Mouse (Mus musculus): ENCODE data around the gene Syt12. TPM values are rescaled to one million over a fixed set of nuclear protein-coding genes. Genes with fewer than 3 reads are reported as not detected.

Syt12 gene
- polyA plus RNA-seq, 1 experiment from 2014 or later, result 1.7 TPM

DNA sequence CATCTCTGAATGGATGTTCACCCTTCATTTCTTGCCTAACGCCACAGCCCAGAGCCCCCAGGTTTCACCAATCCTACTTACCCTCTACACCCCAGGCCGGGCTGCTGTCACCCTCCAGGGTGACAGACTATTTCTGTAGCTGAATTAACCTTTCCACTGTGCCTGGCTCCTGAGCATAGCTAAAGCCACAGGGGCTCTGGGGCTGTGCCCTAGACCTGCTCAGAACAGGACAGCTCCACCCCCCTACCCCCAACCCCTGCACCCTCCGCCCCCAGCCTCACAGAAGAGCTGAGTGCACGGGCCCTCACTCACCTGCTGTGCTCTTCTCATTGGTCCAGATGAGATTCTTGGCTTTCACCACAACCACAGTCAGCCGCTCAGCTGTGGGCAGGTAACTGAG is 25.3 kb downstream of the Syt12 start:
- Histone ChIP-seq H3K4me1 (peaks cover 25% of the 10 kb centered on the region), H3K27ac (replicated peaks) (no peak overlapping the region), H3K9me3 (replicated peaks) (no peaks in the 10 kb centered on the region), H3K4me3 (no peak overlapping the region), H3K27me3 (ENCODE audit: low read depth, poor library complexity, severe bottlenecking) (peaks cover 7% of the 10 kb centered on the region; the same call in 1 of the 2 replicates), H3K36me3 (no peaks in the 10 kb centered on the region)
- 19% methylated on average over 5 of the region's 5 CpGs for WGBS
- no peak for DNase-seq (ENCODE audit: low spot score)

DNA sequence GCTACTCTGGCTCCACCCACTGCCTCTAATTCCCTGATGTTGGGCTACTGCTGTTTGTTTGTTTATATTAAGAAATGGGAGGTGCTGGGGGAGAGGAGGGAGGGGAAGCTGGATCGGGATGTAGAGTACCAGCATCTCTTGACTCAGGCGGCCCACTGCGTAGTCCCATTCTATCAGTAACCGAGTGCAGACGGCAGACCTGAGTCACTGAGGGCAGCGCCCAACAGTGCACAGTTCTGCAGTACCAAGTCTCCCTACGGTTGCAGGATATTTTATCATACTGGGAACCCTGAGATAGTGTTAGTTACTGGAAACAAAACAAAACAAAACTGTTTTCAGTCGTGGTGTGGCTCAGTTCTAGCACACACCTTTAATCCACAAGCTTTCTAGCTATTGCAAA is 26.1 kb downstream of the Syt12 start:
- 61% methylated on average over 8 of the region's 8 CpGs for WGBS
- Histone ChIP-seq H3K4me3 (no peak overlapping the region), H3K27me3 (ENCODE audit: low read depth, poor library complexity, severe bottlenecking) (no peaks in the 10 kb centered on the region), H3K4me1 (peaks cover 18% of the 10 kb centered on the region), H3K9me3 (replicated peaks) (no peaks in the 10 kb centered on the region), H3K36me3 (no peaks in the 10 kb centered on the region), H3K27ac (replicated peaks) (no peak overlapping the region)
- DNase-seq (ENCODE audit: low spot score), result no peak

DNA sequence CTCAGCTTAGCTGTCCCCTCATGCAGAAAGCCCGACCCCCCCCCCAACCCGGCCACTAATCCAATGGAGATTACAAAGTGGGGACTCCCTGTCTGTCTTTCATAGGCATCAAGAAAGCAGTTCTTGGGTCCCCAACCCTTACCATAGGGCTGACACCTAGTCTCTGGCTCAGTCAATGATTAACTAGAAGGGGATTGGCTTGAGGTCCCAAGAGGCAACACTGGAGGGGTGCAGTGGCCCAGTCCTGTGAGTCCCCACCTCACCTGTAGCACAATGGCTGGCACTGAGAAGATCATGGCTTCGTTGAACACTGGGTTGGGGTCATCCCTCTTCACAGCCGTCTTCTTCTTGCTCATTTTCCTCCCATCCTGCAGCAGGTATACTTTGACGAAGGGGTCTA is 26.6 kb downstream of the Syt12 start:
- H3K27ac ChIP-seq (replicated peaks), result no peak overlapping the region
- no peaks in the 10 kb centered on the region for H3K36me3 ChIP-seq
- H3K27me3 ChIP-seq (ENCODE audit: low read depth, poor library complexity, severe bottlenecking), result no peaks in the 10 kb centered on the region
- DNase-seq (ENCODE audit: low spot score), result no peak
- peaks cover 18% of the 10 kb centered on the region for H3K4me1 ChIP-seq
- H3K9me3 ChIP-seq (replicated peaks), result no peaks in the 10 kb centered on the region
- 58% methylated on average over 5 of the region's 5 CpGs for WGBS
- H3K4me3 ChIP-seq, result no peak overlapping the region

DNA sequence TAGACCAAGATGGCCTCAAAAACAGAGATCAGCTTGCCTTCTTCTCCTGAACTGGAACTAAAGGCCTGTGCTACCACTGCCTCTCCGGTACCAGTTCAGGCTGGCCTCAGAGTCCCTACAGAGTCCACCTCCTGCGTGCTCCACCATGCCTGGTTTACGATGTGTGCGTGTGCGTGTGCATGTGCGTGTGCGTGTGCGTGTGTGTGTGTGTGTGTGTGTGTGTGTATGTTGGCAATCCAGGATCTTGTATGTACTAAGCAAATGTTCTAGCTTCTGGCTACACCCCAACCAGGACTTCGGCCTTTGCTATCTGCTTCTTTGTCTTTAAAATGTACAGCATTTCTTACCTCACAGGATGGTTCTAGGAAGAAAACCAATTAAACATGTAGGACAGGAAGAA is 28.0 kb downstream of the Syt12 start:
- no peak overlapping the region for H3K27ac ChIP-seq (replicated peaks)
- DNase-seq (ENCODE audit: low spot score), result no peak
- H3K4me3 ChIP-seq, result no peak overlapping the region
- 97% methylated on average over 9 of the region's 9 CpGs for WGBS
- H3K4me1 ChIP-seq, result peaks cover 18% of the 10 kb centered on the region
- no peaks in the 10 kb centered on the region for H3K27me3 ChIP-seq (ENCODE audit: low read depth, poor library complexity, severe bottlenecking)
- H3K36me3 ChIP-seq, result no peaks in the 10 kb centered on the region
- H3K9me3 ChIP-seq (replicated peaks), result no peaks in the 10 kb centered on the region

DNA sequence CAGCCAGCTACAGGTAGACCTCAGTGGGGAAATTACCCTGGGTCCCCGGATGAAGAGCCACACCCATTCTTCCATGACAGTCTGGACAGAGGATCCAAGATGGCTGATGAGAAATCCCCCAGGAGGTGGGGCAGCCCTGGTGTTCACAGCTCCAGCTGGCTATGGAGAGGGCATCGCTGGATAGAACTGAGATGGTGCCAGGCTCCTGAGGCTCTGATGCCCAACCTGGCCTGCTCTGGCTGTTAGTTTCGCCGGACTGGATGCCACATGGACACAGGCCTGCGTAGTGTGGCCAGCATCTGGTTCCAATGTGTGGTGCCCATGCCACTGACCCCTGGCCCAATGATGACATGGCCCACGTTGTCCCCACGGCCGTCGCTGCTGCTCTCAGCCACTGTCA is 29.8 kb downstream of the Syt12 start:
- H3K27me3 ChIP-seq (ENCODE audit: low read depth, poor library complexity, severe bottlenecking), result no peaks in the 10 kb centered on the region
- no peaks in the 10 kb centered on the region for H3K9me3 ChIP-seq (replicated peaks)
- H3K27ac ChIP-seq (replicated peaks), result no peak overlapping the region
- H3K36me3 ChIP-seq, result no peaks in the 10 kb centered on the region
- WGBS, result 88% methylated on average over 9 of the region's 9 CpGs
- H3K4me1 ChIP-seq, result peaks cover 18% of the 10 kb centered on the region
- no peak for DNase-seq (ENCODE audit: low spot score)
- no peak overlapping the region for H3K4me3 ChIP-seq

DNA sequence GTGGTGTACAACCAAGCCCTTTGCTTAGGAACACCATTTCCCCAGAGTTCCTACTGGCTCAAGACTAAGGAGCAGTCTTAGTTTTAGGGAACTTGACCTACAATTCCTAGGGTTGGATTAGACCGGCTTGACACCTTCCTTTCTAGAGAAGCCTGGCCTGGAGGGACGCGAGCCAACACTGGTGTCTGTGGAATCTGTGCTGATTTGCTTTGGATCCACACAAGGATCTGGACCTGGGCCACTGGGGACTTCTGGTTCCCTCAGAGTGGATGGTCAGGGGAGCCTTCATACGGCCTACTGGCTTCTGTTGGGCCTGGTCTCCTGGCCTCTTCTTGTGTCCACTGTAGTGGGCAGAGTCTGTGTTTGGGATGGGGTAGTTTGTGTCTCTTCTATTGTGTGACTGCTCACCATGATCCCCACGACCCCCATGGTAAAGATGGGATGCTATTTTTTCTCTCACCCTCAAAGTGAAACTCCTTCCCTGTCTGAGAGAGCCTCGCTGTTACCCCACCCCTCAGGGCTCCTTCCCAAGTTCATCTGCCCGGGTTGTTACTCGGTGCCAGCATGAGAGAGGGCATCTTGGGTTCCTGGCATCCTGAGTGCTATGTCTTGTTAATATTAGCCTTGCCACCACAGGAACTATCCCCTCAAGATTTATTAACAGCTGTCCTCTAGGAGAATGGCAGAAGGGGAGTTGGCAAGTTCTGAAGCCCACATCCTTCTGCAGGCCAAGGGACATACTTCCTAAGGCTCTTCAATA is 30.4 kb downstream of the Syt12 start:
- H3K36me3 ChIP-seq, result no peaks in the 10 kb centered on the region
- H3K27ac ChIP-seq (replicated peaks), result no peak overlapping the region
- H3K4me1 ChIP-seq, result peaks cover 18% of the 10 kb centered on the region
- no peak overlapping the region for H3K4me3 ChIP-seq
- H3K9me3 ChIP-seq (replicated peaks), result no peaks in the 10 kb centered on the region
- WGBS, result 86% methylated on average over 8 of the region's 8 CpGs
- H3K27me3 ChIP-seq (ENCODE audit: low read depth, poor library complexity, severe bottlenecking), result no peaks in the 10 kb centered on the region
- no peak for DNase-seq (ENCODE audit: low spot score)

DNA sequence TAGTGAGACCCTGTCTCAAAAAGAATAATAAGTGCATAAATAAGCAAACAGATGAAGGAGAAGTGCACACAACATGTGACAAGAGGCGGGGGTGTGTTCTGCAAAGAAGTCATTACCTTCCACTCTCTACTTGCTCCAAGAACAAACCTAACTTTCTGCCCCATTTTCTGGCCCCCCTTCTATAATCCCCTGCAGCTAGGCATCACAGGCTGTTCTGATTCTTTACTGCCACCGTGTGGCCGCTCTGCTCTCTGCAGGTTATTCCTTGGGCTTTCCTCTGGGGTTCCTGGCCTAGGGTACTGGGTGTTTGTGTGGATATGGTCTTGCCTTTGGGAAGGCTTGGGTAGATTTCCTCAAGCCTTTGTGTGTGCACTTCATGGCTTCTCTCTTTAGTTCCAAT is 34.8 kb downstream of the Syt12 start:
- Histone ChIP-seq H3K9me3 (replicated peaks) (no peaks in the 10 kb centered on the region), H3K36me3 (no peaks in the 10 kb centered on the region), H3K27ac (replicated peaks) (no peak overlapping the region), H3K27me3 (ENCODE audit: low read depth, poor library complexity, severe bottlenecking) (peaks cover 36% of the 10 kb centered on the region), H3K4me3 (no peak overlapping the region), H3K4me1 (peaks cover 37% of the 10 kb centered on the region)
- peak; percentile 72 for DNase-seq (ENCODE audit: low spot score)
- WGBS, result 8% methylated on average over 3 of the region's 3 CpGs

DNA sequence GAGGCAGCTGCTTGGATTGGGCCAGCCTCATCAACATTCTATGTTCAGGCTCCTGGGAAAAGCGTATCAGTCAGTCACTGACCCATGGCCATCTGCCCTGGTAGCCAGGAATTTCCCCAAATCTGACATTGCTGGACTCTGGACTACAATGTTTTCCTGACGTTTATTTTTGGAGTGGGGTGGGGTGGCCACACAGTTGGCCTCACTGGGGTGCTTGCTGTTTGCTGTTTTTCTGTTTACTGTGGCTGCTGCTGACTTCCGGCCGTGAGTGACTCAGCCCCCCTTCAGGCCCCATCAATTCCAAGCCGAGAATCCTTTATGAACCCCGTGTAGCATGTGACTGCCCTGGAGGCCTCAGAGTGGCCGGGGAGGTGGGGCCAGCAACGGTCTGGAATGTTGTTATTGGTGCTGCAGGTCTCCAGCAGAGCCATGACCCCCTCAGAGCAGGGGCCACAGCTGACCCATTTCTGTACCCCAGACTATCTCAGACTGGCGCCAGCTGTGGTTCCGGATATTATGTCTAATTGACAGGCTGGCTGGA is 35.6 kb downstream of the Syt12 start:
- Histone ChIP-seq H3K27me3 (ENCODE audit: low read depth, poor library complexity, severe bottlenecking) (peaks cover 36% of the 10 kb centered on the region), H3K27ac (replicated peaks) (peak overlapping the region; percentile 33; the same call in 1 of the 2 replicates), H3K4me3 (no peak overlapping the region), H3K9me3 (replicated peaks) (no peaks in the 10 kb centered on the region), H3K36me3 (no peaks in the 10 kb centered on the region), H3K4me1 (peaks cover 37% of the 10 kb centered on the region)
- WGBS, result 52% methylated on average over 10 of the region's 10 CpGs
- DNase-seq (ENCODE audit: low spot score), result peak; percentile 34

DNA sequence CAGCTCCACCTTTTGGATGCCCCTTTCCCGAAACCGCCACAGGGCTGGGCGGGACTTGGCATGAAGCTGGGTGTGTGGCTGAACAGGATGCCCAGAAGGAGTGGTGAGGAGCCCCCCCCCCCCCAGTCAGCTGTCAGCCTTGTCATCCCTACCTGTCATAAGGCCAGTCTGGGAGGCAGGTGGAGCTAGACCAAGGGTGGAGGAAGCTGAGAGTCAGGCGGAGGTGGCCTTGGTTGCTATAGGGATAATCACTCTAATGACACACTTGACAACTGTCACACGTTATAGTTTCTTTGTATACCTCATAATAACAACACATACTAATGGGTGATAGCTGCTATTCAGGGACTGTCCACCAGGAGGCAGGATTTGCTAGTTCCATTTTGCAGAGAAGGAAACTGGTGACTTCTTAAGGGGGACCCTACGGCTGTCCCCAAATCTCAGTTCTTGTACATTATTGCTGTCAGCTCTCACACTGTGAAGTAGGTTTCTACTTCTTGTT is 36.1 kb downstream of the Syt12 start:
- DNase-seq (ENCODE audit: low spot score), result peak; percentile 69
- WGBS, result 23% methylated on average over 6 of the region's 6 CpGs
- Histone ChIP-seq H3K4me3 (no peak overlapping the region), H3K9me3 (replicated peaks) (no peaks in the 10 kb centered on the region), H3K27me3 (ENCODE audit: low read depth, poor library complexity, severe bottlenecking) (peaks cover 36% of the 10 kb centered on the region), H3K27ac (replicated peaks) (no peak overlapping the region; the same call in 1 of the 2 replicates), H3K4me1 (peaks cover 37% of the 10 kb centered on the region), H3K36me3 (no peaks in the 10 kb centered on the region)

DNA sequence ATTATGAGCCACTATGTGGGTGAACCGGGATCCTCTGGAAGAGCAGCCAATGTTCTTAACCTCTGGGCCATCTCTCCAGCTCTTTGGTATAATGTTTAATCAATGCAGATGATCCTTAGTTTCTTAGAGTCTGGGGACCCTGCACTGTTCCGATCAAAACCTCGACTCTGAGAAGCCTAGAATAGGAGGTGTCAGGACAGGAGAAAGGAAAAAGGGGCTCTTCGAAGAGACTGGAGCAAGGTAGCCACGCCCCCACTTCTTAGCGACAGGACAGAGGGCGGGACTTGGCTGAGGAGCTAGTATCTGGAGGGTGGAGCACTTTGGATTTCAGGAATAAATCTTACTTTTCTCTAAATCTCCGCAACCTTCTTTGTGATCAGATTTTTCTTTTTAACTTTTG is 37.0 kb downstream of the Syt12 start:
- Histone ChIP-seq H3K9me3 (replicated peaks) (no peaks in the 10 kb centered on the region), H3K36me3 (no peaks in the 10 kb centered on the region), H3K4me1 (peaks cover 37% of the 10 kb centered on the region), H3K27me3 (ENCODE audit: low read depth, poor library complexity, severe bottlenecking) (peaks cover 36% of the 10 kb centered on the region), H3K4me3 (0 out of 2 replicates have a peak overlapping the region, but pooled peaks have one; percentile 74), H3K27ac (replicated peaks) (no peak overlapping the region)
- WGBS, result 14% methylated on average over 8 of the region's 8 CpGs
- DNase-seq (ENCODE audit: low spot score), result no peak

DNA sequence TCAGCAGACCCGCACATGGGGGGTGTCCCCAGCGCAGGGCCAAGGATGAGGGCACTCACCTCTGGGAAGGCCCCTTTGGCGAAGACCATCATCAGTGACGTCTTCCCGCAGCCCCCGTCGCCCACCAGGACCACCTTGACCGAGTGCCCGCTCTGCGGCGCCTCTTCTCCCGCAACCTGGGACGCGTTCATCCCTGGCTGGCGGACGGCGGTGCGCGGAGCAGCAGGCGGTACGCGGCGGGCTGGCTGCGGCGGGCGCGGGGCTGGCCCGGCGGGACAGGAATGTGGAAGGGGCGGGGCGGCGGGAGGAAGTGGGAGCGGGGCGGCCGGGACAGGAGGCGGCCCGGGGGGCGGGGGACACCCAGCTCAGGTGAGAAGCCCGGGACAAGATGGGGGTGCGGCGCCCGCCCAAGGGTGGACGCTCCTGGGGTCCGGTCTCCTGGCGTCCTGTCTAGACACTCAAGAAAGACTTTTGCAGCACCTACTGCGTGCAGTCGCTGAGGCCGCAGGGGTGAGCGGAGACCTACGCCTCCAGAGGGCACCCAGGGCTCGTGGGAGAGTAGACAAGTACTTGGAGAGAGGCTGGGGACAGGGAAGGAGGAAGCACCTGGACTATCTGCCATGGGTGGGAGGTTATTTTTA is 38.0 kb downstream of the Syt12 start, which contains the start of gene Rhod:
TSS of gene Rhod (minus strand) at position 272 of the 641 bp plus-strand sequence.
- peak within 1 kb of the TSS; percentile 79 for H3K27ac ChIP-seq (replicated peaks)
- no peaks in the 10 kb centered on the region for H3K9me3 ChIP-seq (replicated peaks)
- H3K27me3 ChIP-seq (ENCODE audit: low read depth, poor library complexity, severe bottlenecking), result peaks cover 36% of the 10 kb centered on the region
- DNase-seq (ENCODE audit: low spot score), result peak; percentile 52
- peak within 1 kb of the TSS; percentile 74 for H3K4me3 ChIP-seq
- H3K4me1 ChIP-seq, result peaks cover 37% of the 10 kb centered on the region
- under 1% methylated on average over 51 of the region's 51 CpGs for WGBS
- H3K36me3 ChIP-seq, result no peaks in the 10 kb centered on the region

DNA sequence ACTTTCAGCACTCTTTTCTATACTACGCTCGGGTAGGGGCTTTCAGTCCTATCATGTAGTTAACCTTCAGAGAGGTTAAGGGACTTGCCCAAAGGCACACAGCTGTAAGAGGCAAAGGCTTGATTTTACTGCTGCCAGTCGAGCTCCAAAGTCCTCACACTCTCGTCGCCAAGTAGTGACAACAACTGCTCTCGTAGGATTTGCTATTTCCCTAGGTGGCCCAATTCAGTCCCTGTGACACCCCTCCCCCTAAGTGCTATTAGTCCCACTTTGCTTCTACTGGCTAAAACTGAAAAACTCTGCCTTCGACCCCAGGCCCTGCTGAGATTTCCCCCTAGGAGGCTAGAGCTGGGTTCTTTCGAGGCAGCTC is 38.5 kb downstream of the Syt12 start:
- DNase-seq (ENCODE audit: low spot score), result no peak
- Histone ChIP-seq H3K4me1 (peaks cover 37% of the 10 kb centered on the region), H3K9me3 (replicated peaks) (no peaks in the 10 kb centered on the region), H3K36me3 (no peaks in the 10 kb centered on the region), H3K27me3 (ENCODE audit: low read depth, poor library complexity, severe bottlenecking) (peaks cover 36% of the 10 kb centered on the region), H3K27ac (replicated peaks) (peak overlapping the region; percentile 79), H3K4me3 (peak overlapping the region; percentile 74)
- WGBS, result 5% methylated on average over 8 of the region's 8 CpGs

DNA sequence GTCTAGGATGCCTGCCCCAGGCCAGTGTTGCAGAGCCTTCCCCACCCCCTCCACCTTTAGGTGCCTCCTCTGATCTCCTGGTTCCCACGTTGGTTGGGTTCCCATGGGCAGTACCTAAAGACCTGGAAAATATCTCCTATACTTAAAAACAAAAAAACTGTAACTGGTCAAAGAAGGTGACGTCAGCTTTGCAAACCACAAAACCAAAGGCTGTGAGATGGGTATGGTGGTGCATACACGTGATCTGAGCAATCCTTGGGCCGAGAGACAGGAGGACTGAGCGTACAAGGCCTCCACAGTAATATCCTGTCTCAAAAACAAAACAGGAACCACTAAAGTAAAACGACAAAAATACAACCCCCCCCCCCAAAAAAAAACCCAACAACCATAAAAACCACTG is 39.4 kb downstream of the Syt12 start:
- DNase-seq (ENCODE audit: low spot score), result no peak
- 0 out of 2 replicates have a peak overlapping the region, but pooled peaks have one; percentile 74 for H3K4me3 ChIP-seq
- 76% methylated on average over 6 of the region's 6 CpGs for WGBS
- no peaks in the 10 kb centered on the region for H3K9me3 ChIP-seq (replicated peaks)
- H3K4me1 ChIP-seq, result peaks cover 37% of the 10 kb centered on the region
- no peak overlapping the region for H3K27ac ChIP-seq (replicated peaks)
- no peaks in the 10 kb centered on the region for H3K36me3 ChIP-seq
- peaks cover 36% of the 10 kb centered on the region for H3K27me3 ChIP-seq (ENCODE audit: low read depth, poor library complexity, severe bottlenecking)
